Mouse (Mus musculus) megakaryocyte, embryonic 14.5 days (primary cell): ENCODE measurements around the gene Usp33. TPM values are rescaled to one million over a fixed set of nuclear protein-coding genes. Genes with fewer than 3 reads are reported as not detected.
"Not testable (repeated sequence)": the region's sequence is repeated elsewhere in the genome, so short reads cannot be mapped to it uniquely, and the experiment has no call there.

Experiments
- H3K27me3 ChIP-seq: replicated peaks from 2 replicates; pipeline ENCODE3; 2012; ENCODE audit warnings: inconsistent platforms
- H3K36me3 ChIP-seq: replicated peaks from 2 replicates; pipeline ENCODE3; 2012; ENCODE audit warnings: low read length, inconsistent platforms, mixed read lengths
- H3K4me1 ChIP-seq: 2 replicates; pipeline ENCODE4 v1.6.1; 2012; ENCODE audit warnings: inconsistent platforms
- H3K4me3 ChIP-seq: replicated peaks from 2 replicates; pipeline ENCODE3; 2012; ENCODE audit warnings: moderate library complexity, mild to moderate bottlenecking, inconsistent platforms
- H3K9me3 ChIP-seq: 2 replicates; pipeline ENCODE4 v1.6.1; 2012; ENCODE audit warnings: inconsistent platforms
- FLI1 ChIP-seq: IDR thresholded peaks from 2 replicates; pipeline ENCODE4 v1.6.1; 2012; ENCODE audit warnings: low read length, inconsistent platforms, mixed read lengths
- GATA1 ChIP-seq: IDR thresholded peaks from 3 replicates; pipeline ENCODE4 v1.6.1; 2012; ENCODE audit warnings: mixed read lengths, low read length, inconsistent platforms, borderline replicate concordance
- polyA plus RNA-seq: library from polyadenylated mRNA; stranded (reverse); fragments of >175 nt; gene quantifications from 2 replicates; pipeline ENCODE4 v1.2.3, GENCODE M21; 2012; ENCODE audit warnings: low replicate concordance; ENCODE audit not compliant: insufficient read depth

The Usp33 gene
- polyA plus RNA-seq, 1 experiment = 2.2 TPM

DNA sequence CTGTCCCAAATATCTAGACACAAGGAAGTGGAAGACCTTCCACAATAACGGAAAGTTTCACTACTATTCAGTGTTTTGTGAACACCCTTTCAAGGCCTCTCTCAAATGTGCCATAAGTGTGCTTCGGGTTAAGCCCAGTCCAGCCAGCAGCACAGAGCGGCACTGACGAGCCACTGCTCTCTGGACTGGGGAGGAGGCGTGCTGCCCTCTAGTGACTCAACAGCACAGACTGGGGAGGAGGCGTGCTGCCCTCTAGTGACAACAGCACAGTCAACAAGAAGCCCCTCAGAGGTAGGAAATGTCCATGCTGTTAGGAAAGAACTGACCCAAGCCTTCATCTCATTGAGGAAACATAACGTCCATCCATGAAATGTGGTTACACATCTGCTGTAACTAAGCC lies 30.7 kb upstream of the Usp33 start:
- no peak overlapping the region for H3K4me3 ChIP-seq
- peaks cover 17% of the 10 kb centered on the region for H3K4me1 ChIP-seq
- no peak for TF ChIP-seq FLI1
- no peaks in the 10 kb centered on the region for H3K27me3 ChIP-seq
- H3K36me3 ChIP-seq = peaks cover 38% of the 10 kb centered on the region
- no peaks in the 10 kb centered on the region for H3K9me3 ChIP-seq

GRCm38 (mm10) chr3:152316447-152317173 lies 29.7 kb upstream of the Usp33 start:
- not testable (repeated sequence) for H3K9me3 ChIP-seq, H3K27me3 ChIP-seq, H3K4me3 ChIP-seq
- Histone ChIP-seq H3K36me3 (peaks cover 44% of the 10 kb centered on the region), H3K4me1 (peaks cover 17% of the 10 kb centered on the region)

- peaks cover 34% of the 10 kb centered on the region for H3K36me3 ChIP-seq
- TF ChIP-seq GATA1 = no peak
- no peak for TF ChIP-seq FLI1
- H3K27me3 ChIP-seq = no peaks in the 10 kb centered on the region
- H3K4me3 ChIP-seq = no peak overlapping the region
- H3K9me3 ChIP-seq = no peaks in the 10 kb centered on the region
- H3K4me1 ChIP-seq = peaks cover 9% of the 10 kb centered on the region
Measured at GRCm38 (mm10) chr3:152320972-152321645, 25.2 kb upstream of the Usp33 start.

DNA sequence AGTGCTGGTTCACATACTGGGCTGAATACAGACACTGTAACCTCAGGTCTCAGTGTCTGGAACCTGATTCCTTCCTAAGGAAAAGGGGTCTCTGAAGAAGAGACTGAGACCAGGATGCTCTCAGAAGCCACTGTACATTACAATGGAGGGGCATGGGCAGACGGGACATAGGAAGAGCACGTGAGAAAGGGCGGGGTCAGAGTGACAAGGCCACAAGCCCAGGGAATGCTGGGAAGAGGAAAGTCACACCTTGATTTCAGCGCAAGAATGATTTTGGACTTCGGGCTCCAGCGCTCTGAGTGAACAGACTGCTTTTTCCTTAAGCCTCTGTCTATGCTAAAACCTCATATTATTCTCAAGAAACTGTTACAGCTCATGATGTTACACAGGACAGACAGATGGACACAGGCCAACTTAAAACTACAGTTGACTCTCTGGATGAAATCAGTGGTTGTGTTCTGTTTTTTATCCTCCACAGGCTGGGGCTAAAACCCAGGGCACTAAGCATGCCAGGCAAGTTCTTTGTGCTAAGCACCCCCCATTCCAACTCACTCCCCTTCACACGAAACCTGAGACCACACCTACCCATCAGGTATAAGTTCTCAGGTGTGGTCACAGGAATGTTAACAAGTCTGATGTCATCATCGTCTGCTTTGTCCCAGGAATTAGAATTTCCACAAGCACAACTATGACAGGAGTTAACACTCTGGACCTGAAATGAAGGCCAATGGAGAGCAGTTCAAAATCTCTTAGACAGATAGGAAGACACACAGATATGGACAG lies 24.3 kb upstream of the Usp33 start:
- no peak overlapping the region for H3K4me3 ChIP-seq
- no peaks in the 10 kb centered on the region for H3K9me3 ChIP-seq
- H3K4me1 ChIP-seq = peaks cover 3% of the 10 kb centered on the region
- H3K27me3 ChIP-seq = no peaks in the 10 kb centered on the region
- TF ChIP-seq GATA1 (no peak), FLI1 (no peak)
- H3K36me3 ChIP-seq = peaks cover 34% of the 10 kb centered on the region

DNA sequence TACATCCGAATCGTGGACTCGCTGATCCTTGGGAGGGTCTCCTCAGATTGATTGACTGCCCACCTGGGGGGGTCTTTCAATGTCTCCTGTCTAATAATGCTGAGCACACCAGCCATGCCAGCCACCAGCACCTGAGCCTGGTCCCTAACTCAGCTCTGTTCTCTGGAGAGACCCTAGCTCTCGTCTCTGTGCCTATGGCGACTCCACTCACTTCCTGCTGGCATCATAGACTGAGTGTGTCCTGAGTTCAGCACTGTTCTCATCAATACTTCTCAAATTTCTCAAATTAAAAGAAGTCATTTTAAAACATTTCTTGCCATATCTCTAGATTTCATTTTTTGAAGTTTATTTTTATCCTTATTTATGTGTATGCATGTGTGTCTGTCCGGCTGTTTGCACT lies 14.2 kb upstream of the Usp33 start:
- H3K4me3 ChIP-seq = no peak overlapping the region
- H3K9me3 ChIP-seq = no peaks in the 10 kb centered on the region
- TF ChIP-seq FLI1 = no peak
- no peak for TF ChIP-seq GATA1
- H3K4me1 ChIP-seq = peaks cover 8% of the 10 kb centered on the region
- H3K36me3 ChIP-seq = peaks cover 47% of the 10 kb centered on the region
- no peaks in the 10 kb centered on the region for H3K27me3 ChIP-seq

GRCm38 (mm10) chr3:152332545-152333300 lies 13.6 kb upstream of the Usp33 start:
- Histone ChIP-seq H3K4me3 (no peak overlapping the region), H3K27me3 (no peaks in the 10 kb centered on the region), H3K4me1 (peaks cover 8% of the 10 kb centered on the region), H3K9me3 (no peaks in the 10 kb centered on the region), H3K36me3 (peaks cover 53% of the 10 kb centered on the region)
- TF ChIP-seq GATA1 = no peak
- TF ChIP-seq FLI1 = no peak

DNA sequence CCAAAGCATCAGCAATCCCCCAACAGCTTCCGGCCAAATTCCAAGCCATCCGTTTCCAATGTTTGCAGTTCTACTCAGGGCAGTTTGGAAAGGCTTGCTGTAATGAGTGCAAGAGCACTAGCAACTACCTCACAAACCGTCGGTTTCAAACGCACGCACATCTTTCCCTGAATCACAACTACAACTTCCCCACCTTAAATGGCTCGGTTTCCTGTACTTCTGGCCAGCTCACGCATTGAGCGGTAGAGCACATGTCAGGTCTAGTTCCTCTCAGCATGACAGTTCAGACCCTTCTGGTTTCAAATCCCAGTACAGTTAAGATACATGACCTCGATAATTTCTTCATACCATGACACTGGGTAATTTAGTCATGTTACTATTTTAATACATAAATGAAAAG lies 12.6 kb upstream of the Usp33 start:
- Histone ChIP-seq H3K36me3 (peaks cover 54% of the 10 kb centered on the region), H3K4me3 (no peak overlapping the region), H3K4me1 (peaks cover 8% of the 10 kb centered on the region), H3K27me3 (no peaks in the 10 kb centered on the region), H3K9me3 (no peaks in the 10 kb centered on the region)
- TF ChIP-seq GATA1 (no peak), FLI1 (no peak)

DNA sequence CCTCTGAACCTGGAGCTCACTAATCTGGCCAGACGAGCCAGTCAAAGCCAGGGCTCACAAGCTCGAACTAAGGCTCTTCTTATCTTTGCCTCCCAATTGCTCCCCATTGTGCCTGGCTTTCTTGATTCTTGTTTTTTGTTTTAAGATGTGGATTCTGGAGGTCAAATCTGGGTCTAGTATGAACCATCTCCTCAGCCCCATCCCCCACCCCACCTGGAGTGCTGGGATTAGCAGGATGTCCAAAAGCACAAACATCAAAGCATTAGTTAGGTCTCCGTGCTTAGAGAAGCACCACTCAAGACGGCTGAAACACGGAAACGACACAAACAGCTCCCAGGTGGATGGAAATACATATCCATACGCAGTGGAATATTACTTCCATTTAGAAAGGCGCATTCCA lies 10.2 kb upstream of the Usp33 start:
- H3K27me3 ChIP-seq = no peaks in the 10 kb centered on the region
- H3K36me3 ChIP-seq = peaks cover 54% of the 10 kb centered on the region
- TF ChIP-seq FLI1 (no peak), GATA1 (no peak)
- H3K9me3 ChIP-seq = no peaks in the 10 kb centered on the region
- H3K4me3 ChIP-seq = no peak overlapping the region
- H3K4me1 ChIP-seq = peaks cover 20% of the 10 kb centered on the region

- H3K9me3 ChIP-seq = no peaks in the 10 kb centered on the region
- H3K4me3 ChIP-seq = peak within 1 kb of the TSS; percentile 95
- no peak for TF ChIP-seq FLI1
- TF ChIP-seq GATA1 = no peak
- H3K27me3 ChIP-seq = no peaks in the 10 kb centered on the region
- peaks cover 26% of the 10 kb centered on the region for H3K36me3 ChIP-seq
- H3K4me1 ChIP-seq = peaks cover 23% of the 10 kb centered on the region
Measured at GRCm38 (mm10) chr3:152339862-152340557, 6.3 kb upstream of the Usp33 start, which contains the start of gene Miga1. TSS of gene Miga1 (minus strand) at chr3:152340407.
